Mouse (Mus musculus) liver, postnatal 0 days (tissue): Measurements from ENCODE around the gene Skil.

Source experiments
- CTCF ChIP-seq: sonication (generic); IDR thresholded peaks from 2 replicates; pipeline ENCODE4 v1.5.1; 2016; ENCODE audit warnings: antibody characterized with exemption, low read depth
- EP300 ChIP-seq: IDR thresholded peaks from 2 replicates; pipeline ENCODE4 v1.6.1; 2016; ENCODE audit warnings: antibody characterized with exemption, low read depth, mild to moderate bottlenecking

DNA sequence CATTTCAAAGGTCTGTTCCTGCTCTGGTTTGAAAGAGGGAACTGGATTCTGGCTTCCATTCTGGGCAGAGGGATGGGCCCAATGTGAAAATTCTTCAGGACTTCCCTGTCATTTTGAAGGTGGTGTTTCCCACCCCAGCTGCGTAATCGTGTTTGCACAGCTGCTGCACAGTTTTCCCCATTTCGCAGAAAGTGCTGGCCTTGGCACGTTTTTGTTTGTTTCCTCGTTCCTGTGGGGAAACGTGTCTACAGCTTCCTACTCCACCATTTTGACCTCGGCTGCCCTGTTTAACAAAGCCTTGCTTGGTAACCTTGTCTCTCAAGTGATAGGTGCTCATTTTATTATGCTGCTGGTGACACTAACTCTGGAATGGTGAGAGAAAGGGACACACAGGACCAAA is 39.8 kb downstream of the Skil start:
- TF ChIP-seq CTCF = no peak
- no peak for TF ChIP-seq EP300
